Mouse (Mus musculus) erythroblast, adult 5-6 weeks (primary cell): Measurements from ENCODE around the gene Nxf1. TPM values are rescaled to one million over a fixed set of nuclear protein-coding genes. Genes with fewer than 3 reads are reported as not detected.
"Not testable (repeated sequence)": the region's sequence is repeated elsewhere in the genome, so short reads cannot be mapped to it uniquely, and the experiment has no call there.

ENCODE experiments used
- ATAC-seq: replicated peaks from 2 replicates; pipeline ENCODE4 v1.8.0; 2016; ENCODE audit warnings: moderate number of reproducible peaks, mild to moderate bottlenecking, moderate TSS enrichment, inconsistent platforms; ENCODE audit not compliant: poor library complexity, low FRiP score, severe bottlenecking
- total RNA-seq, 2 experiments: library from RNA; stranded (forward) in 1 of 2; stranded (reverse) in 1 of 2; fragments of 150-400 nt in 1 of 2; fragments of 200-764, 138-1000 nt in 1 of 2; gene quantifications; 2 replicates each; pipeline versions ENCODE4 v1.2.3 to v1.2.4; 2015 to 2017; ENCODE audit warnings: low replicate concordance in 2 of 2

The Nxf1 gene
- total RNA-seq, 2 experiments from 2014 or later = 81.7 to 146 TPM

- ATAC-seq = 0 out of 2 replicates have a peak, but pooled peaks have one; percentile 30
Observed at GRCm38 (mm10) chr19:8723574-8724346, 33.1 kb upstream of the Nxf1 start.

GRCm38 (mm10) chr19:8724392-8724791 is 32.5 kb upstream of the Nxf1 start:
- no peak for ATAC-seq

- no peak for ATAC-seq
Observed at GRCm38 (mm10) chr19:8725081-8725613, 31.7 kb upstream of the Nxf1 start.

GRCm38 (mm10) chr19:8726609-8727390 is 30.1 kb upstream of the Nxf1 start:
- ATAC-seq = no peak

GRCm38 (mm10) chr19:8727495-8728114 is 29.3 kb upstream of the Nxf1 start:
- no peak for ATAC-seq

- not testable (repeated sequence) for ATAC-seq
Observed at GRCm38 (mm10) chr19:8728335-8729099, 28.4 kb upstream of the Nxf1 start.

GRCm38 (mm10) chr19:8734334-8734733 is 22.5 kb upstream of the Nxf1 start:
- ATAC-seq = no peak

- peak; percentile 94 for ATAC-seq
Observed at GRCm38 (mm10) chr19:8735389-8736159, 21.3 kb upstream of the Nxf1 start, which contains the start of gene Wdr74. Gene Wdr74, plus strand, starts transcription at chr19:8735827.

- ATAC-seq = no peak
Observed at GRCm38 (mm10) chr19:8736160-8736467, 20.8 kb upstream of the Nxf1 start.

- no peak for ATAC-seq
Observed at GRCm38 (mm10) chr19:8738911-8739310, 18.0 kb upstream of the Nxf1 start.

GRCm38 (mm10) chr19:8739646-8740045 is 17.2 kb upstream of the Nxf1 start:
- no peak for ATAC-seq

- ATAC-seq = no peak
Observed at GRCm38 (mm10) chr19:8740603-8741002, 16.3 kb upstream of the Nxf1 start, which contains the start of gene 1700092M07Rik. Gene 1700092M07Rik, plus strand, starts transcription at chr19:8740718.

GRCm38 (mm10) chr19:8741243-8741869 is 15.5 kb upstream of the Nxf1 start, which contains the start of gene Stx5a:
Gene Stx5a, plus strand, starts transcription at chr19:8741413.
- peak; percentile 94 for ATAC-seq

GRCm38 (mm10) chr19:8742176-8742575 is 14.7 kb upstream of the Nxf1 start:
- ATAC-seq = peak; percentile 26

- no peak for ATAC-seq
Observed at GRCm38 (mm10) chr19:8745382-8745781, 11.5 kb upstream of the Nxf1 start.

- ATAC-seq = peak; percentile 24; the same call in 1 of the 2 replicates
Observed at GRCm38 (mm10) chr19:8747368-8747767, 9.5 kb upstream of the Nxf1 start.

GRCm38 (mm10) chr19:8755652-8756051 is 1.2 kb upstream of the Nxf1 start:
- no peak for ATAC-seq

GRCm38 (mm10) chr19:8757471-8757998 is 662 bp downstream of the Nxf1 start:
- ATAC-seq = peak; percentile 23; the same call in 1 of the 2 replicates
